Mouse (Mus musculus): ENCODE measurements at regions not wholly inside any gene's neighbourhood (a gene's known extent, or its start where the extent isn't known, plus 50 kb on each side); places are given as distances from the start of the nearest gene placed in this dataset.

- TF ChIP-seq CTCF (IDR thresholded peaks at IDR 0.05; ENCODE audit: low read depth) (no peak), EP300 (IDR thresholded peaks at IDR 0.05; ENCODE audit: low read depth) (no peak)
Observed at GRCm38 (mm10) chr1:92370842-92371241, 102.8 kb downstream of the Ndufa10 start.

Measured in heart, postnatal 0 days (tissue).